Mouse (Mus musculus): ENCODE measurements around the gene Dab1.

The Dab1 gene

GRCm38 (mm10) chr4:104368561-104369021 lies 749.4 kb downstream of the Dab1 start:
- no peak for DNase-seq (ENCODE audit: extremely low read depth, low read depth)

- no peak for DNase-seq (ENCODE audit: extremely low read depth, low read depth)
Measured at GRCm38 (mm10) chr4:104369091-104369490, 749.9 kb downstream of the Dab1 start.

GRCm38 (mm10) chr4:104371136-104371535 lies 752.0 kb downstream of the Dab1 start:
- DNase-seq (ENCODE audit: extremely low read depth, low read depth) = no peak

- no peak for DNase-seq (ENCODE audit: extremely low read depth, low read depth)
Measured at GRCm38 (mm10) chr4:104374191-104374590, 755.0 kb downstream of the Dab1 start.

- DNase-seq (ENCODE audit: extremely low read depth, low read depth) = no peak
Measured at GRCm38 (mm10) chr4:104384704-104385103, 765.5 kb downstream of the Dab1 start.

- no peak for DNase-seq (ENCODE audit: extremely low read depth, low read depth)
Measured at GRCm38 (mm10) chr4:104385272-104385671, 766.1 kb downstream of the Dab1 start.

GRCm38 (mm10) chr4:104395515-104395914 lies 776.4 kb downstream of the Dab1 start:
- no peak for DNase-seq (ENCODE audit: extremely low read depth, low read depth)

GRCm38 (mm10) chr4:104396095-104396494 lies 776.9 kb downstream of the Dab1 start:
- DNase-seq (ENCODE audit: extremely low read depth, low read depth) = no peak

GRCm38 (mm10) chr4:104399106-104399730 lies 780.1 kb downstream of the Dab1 start:
- no peak for DNase-seq (ENCODE audit: extremely low read depth, low read depth)

GRCm38 (mm10) chr4:104404099-104404498 lies 784.9 kb downstream of the Dab1 start:
- DNase-seq (ENCODE audit: extremely low read depth, low read depth) = no peak

GRCm38 (mm10) chr4:104410922-104411321 lies 791.8 kb downstream of the Dab1 start:
- no peak for DNase-seq (ENCODE audit: extremely low read depth, low read depth)

GRCm38 (mm10) chr4:104415482-104415881 lies 796.3 kb downstream of the Dab1 start:
- no peak for DNase-seq (ENCODE audit: extremely low read depth, low read depth)

- no peak for DNase-seq (ENCODE audit: extremely low read depth, low read depth)
Measured at GRCm38 (mm10) chr4:104418354-104418753, 799.2 kb downstream of the Dab1 start.

GRCm38 (mm10) chr4:104420983-104421680 lies 802.0 kb downstream of the Dab1 start:
- no peak for DNase-seq (ENCODE audit: extremely low read depth, low read depth)

- DNase-seq (ENCODE audit: extremely low read depth, low read depth) = no peak
Measured at GRCm38 (mm10) chr4:104429127-104429526, 810.0 kb downstream of the Dab1 start.

GRCm38 (mm10) chr4:104431231-104431855 lies 812.2 kb downstream of the Dab1 start:
- no peak for DNase-seq (ENCODE audit: extremely low read depth, low read depth)

GRCm38 (mm10) chr4:104432150-104432549 lies 813.0 kb downstream of the Dab1 start:
- no peak for DNase-seq (ENCODE audit: extremely low read depth, low read depth)

GRCm38 (mm10) chr4:104435736-104436135 lies 816.6 kb downstream of the Dab1 start:
- no peak for DNase-seq (ENCODE audit: extremely low read depth, low read depth)

GRCm38 (mm10) chr4:104436411-104436810 lies 817.3 kb downstream of the Dab1 start:
- DNase-seq (ENCODE audit: extremely low read depth, low read depth) = no peak

- no peak for DNase-seq (ENCODE audit: extremely low read depth, low read depth)
Measured at GRCm38 (mm10) chr4:104438730-104439129, 819.6 kb downstream of the Dab1 start.

GRCm38 (mm10) chr4:104439641-104440040 lies 820.5 kb downstream of the Dab1 start:
- DNase-seq (ENCODE audit: extremely low read depth, low read depth) = no peak

GRCm38 (mm10) chr4:104442925-104443747 lies 824.0 kb downstream of the Dab1 start:
- DNase-seq (ENCODE audit: extremely low read depth, low read depth) = no peak
